Mouse (Mus musculus) MEL (cell line): Measurements from ENCODE around the gene Man2a2. TPM values are rescaled to one million over a fixed set of nuclear protein-coding genes. Genes with fewer than 3 reads are reported as not detected.

ENCODE experiments used
- DNase-seq: peaks from one replicate; pipeline ENCODE4 v3.0.0; 2011; ENCODE audit warnings: low read depth, low spot score
- H3K27ac ChIP-seq: 2 replicates; pipeline ENCODE4 v1.5.1; 2012; ENCODE audit warnings: low read depth, mild to moderate bottlenecking, control low read depth, low read length, moderate library complexity; ENCODE audit not compliant: control insufficient read depth
- H3K27me3 ChIP-seq, 2 experiments: fragments of 150-350 bp in 1 of 2; sonication (generic) in 1 of 2; 2 replicates each; pipeline ENCODE4 v1.6.1; 2012; ENCODE audit warnings: low read length in 2 of 2, mild to moderate bottlenecking in 2 of 2, improper control_type of control experiment in 1 of 2, moderate library complexity in 1 of 2; ENCODE audit not compliant: insufficient read depth in 2 of 2, control insufficient read depth in 1 of 2
- H3K36me3 ChIP-seq, 2 experiments: 2 replicates each; pipeline ENCODE4 v1.6.1; 2012 to 2014; ENCODE audit warnings: low read length in 2 of 2, improper control_type of control experiment in 1 of 2, inconsistent platforms in 1 of 2, mild to moderate bottlenecking in 1 of 2; ENCODE audit not compliant: insufficient read depth in 2 of 2, control insufficient read depth in 1 of 2
- H3K4me1 ChIP-seq, 2 experiments: fragments of 150-350 bp in 1 of 2; sonication (generic) in 1 of 2; 2 replicates each; pipeline ENCODE4 v1.6.1; 2012; ENCODE audit warnings: low read length in 2 of 2, improper control_type of control experiment in 1 of 2, mild to moderate bottlenecking in 1 of 2; ENCODE audit not compliant: insufficient read depth in 2 of 2, control insufficient read depth in 1 of 2
- H3K4me3 ChIP-seq, 2 experiments: fragments of 150-350 bp in 1 of 2; sonication (generic) in 1 of 2; 2 replicates each; pipeline ENCODE4 v1.5.1; 2012; ENCODE audit warnings: low read depth in 2 of 2, low read length in 2 of 2, mild to moderate bottlenecking in 2 of 2, moderate library complexity in 2 of 2, control low read depth in 1 of 2, improper control_type of control experiment in 1 of 2; ENCODE audit not compliant: control insufficient read depth in 1 of 2, insufficient read depth in 1 of 2
- H3K79me2 ChIP-seq: 2 replicates; pipeline ENCODE4 v1.6.1; 2012; ENCODE audit warnings: mild to moderate bottlenecking, low read length, moderate library complexity; ENCODE audit not compliant: control insufficient read depth, poor library complexity, insufficient read depth
- H3K9ac ChIP-seq: 2 replicates; pipeline ENCODE4 v1.6.1; 2012; ENCODE audit warnings: low read depth, mild to moderate bottlenecking, control low read depth, low read length, moderate library complexity; ENCODE audit not compliant: control insufficient read depth, poor library complexity, severe bottlenecking
- H3K9me3 ChIP-seq: fragments of 150-350 bp; sonication (generic); replicated peaks from 2 replicates; pipeline ENCODE4 v1.6.1; 2012; ENCODE audit warnings: mild to moderate bottlenecking, low read length, improper control_type of control experiment, moderate library complexity; ENCODE audit not compliant: insufficient read depth
- BHLHE40 ChIP-seq: IDR thresholded peaks from 2 replicates; pipeline ENCODE4 v1.6.1; 2012; ENCODE audit warnings: low read depth, mild to moderate bottlenecking, inconsistent platforms, low read length, improper control_type of control experiment, borderline replicate concordance
- CTCF ChIP-seq, 3 experiments: IDR thresholded peaks in 2 of 3; conservative IDR thresholded peaks in 1 of 3; 2 replicates each; pipeline ENCODE4 v1.5.1; 2011 to 2012; ENCODE audit warnings: low read length in 3 of 3, low read depth in 2 of 3, mild to moderate bottlenecking in 2 of 3, improper control_type of control experiment in 1 of 3, inconsistent platforms in 1 of 3, mixed read lengths in 1 of 3, moderate library complexity in 1 of 3; ENCODE audit not compliant: control insufficient read depth in 1 of 3, insufficient read depth in 1 of 3, poor library complexity in 1 of 3, severe bottlenecking in 1 of 3
- E2F4 ChIP-seq: IDR thresholded peaks from 2 replicates; pipeline ENCODE4 v1.6.1; 2011; ENCODE audit warnings: low read depth, low read length, improper control_type of control experiment, borderline replicate concordance
- GATA1 ChIP-seq: IDR thresholded peaks from 2 replicates; pipeline ENCODE4 v1.6.1; 2011; ENCODE audit warnings: low read depth, low read length, improper control_type of control experiment
- KAT2A ChIP-seq: conservative IDR thresholded peaks from 2 replicates; pipeline ENCODE4 v1.6.1; 2012; ENCODE audit warnings: low read depth, low read length, improper control_type of control experiment, inconsistent platforms
- MAFK ChIP-seq: IDR thresholded peaks from 2 replicates; pipeline ENCODE4 v1.6.1; 2011; ENCODE audit warnings: low read depth, mild to moderate bottlenecking, low read length, improper control_type of control experiment, borderline replicate concordance
- MAX ChIP-seq: IDR thresholded peaks from 2 replicates; pipeline ENCODE4 v1.6.1; 2011; ENCODE audit warnings: low read length, improper control_type of control experiment
- MYB ChIP-seq: IDR thresholded peaks from 2 replicates; pipeline ENCODE4 v1.6.1; 2011; ENCODE audit warnings: mild to moderate bottlenecking, low read depth, low read length, improper control_type of control experiment
- MYC ChIP-seq: IDR thresholded peaks from 2 replicates; pipeline ENCODE4 v1.6.1; 2011; ENCODE audit warnings: low read depth, mild to moderate bottlenecking, low read length, improper control_type of control experiment, moderate library complexity
- POLR2AphosphoS2 ChIP-seq: IDR thresholded peaks from 2 replicates; pipeline ENCODE4 v1.6.1; 2011; ENCODE audit warnings: low read length, improper control_type of control experiment
- POLR2AphosphoS5 ChIP-seq: IDR thresholded peaks from 2 replicates; pipeline ENCODE4 v1.6.1; 2012; ENCODE audit warnings: low read depth, borderline replicate concordance, mild to moderate bottlenecking, inconsistent platforms, low read length, moderate library complexity, mixed read lengths
- RAD21 ChIP-seq: IDR thresholded peaks from 2 replicates; pipeline ENCODE4 v1.6.1; 2011; ENCODE audit warnings: mild to moderate bottlenecking, low read depth, low read length, improper control_type of control experiment
- RCOR1 ChIP-seq: IDR thresholded peaks from 2 replicates; pipeline ENCODE4 v1.6.1; 2012; ENCODE audit warnings: low read depth, mild to moderate bottlenecking, inconsistent platforms, low read length, improper control_type of control experiment
- SMC3 ChIP-seq: IDR thresholded peaks from 2 replicates; pipeline ENCODE4 v1.6.1; 2011; ENCODE audit warnings: low read depth, low read length, improper control_type of control experiment
- TAL1 ChIP-seq: IDR thresholded peaks from 2 replicates; pipeline ENCODE4 v1.6.1; 2012; ENCODE audit warnings: mild to moderate bottlenecking, inconsistent platforms, low read length, moderate library complexity, mixed read lengths
- TBP ChIP-seq: IDR thresholded peaks from 2 replicates; pipeline ENCODE4 v1.8.0; 2011; ENCODE audit warnings: low read depth, low read length, improper control_type of control experiment
- TCF12 ChIP-seq: IDR thresholded peaks from 2 replicates; pipeline ENCODE4 v1.6.1; 2014; ENCODE audit warnings: low read depth, mild to moderate bottlenecking, inconsistent platforms, low read length, improper control_type of control experiment, moderate library complexity
- UBTF ChIP-seq: IDR thresholded peaks from 2 replicates; pipeline ENCODE4 v1.6.1; 2012; ENCODE audit warnings: low read depth, mild to moderate bottlenecking, inconsistent platforms, low read length, improper control_type of control experiment, moderate library complexity, borderline replicate concordance; ENCODE audit not compliant: insufficient read depth
- USF1 ChIP-seq: IDR thresholded peaks from 2 replicates; pipeline ENCODE4 v1.6.1; 2014; ENCODE audit warnings: low read depth, mild to moderate bottlenecking, inconsistent platforms, low read length, improper control_type of control experiment, moderate library complexity
- ZKSCAN1 ChIP-seq: IDR thresholded peaks from 2 replicates; pipeline ENCODE4 v1.6.1; 2012; ENCODE audit warnings: low read depth, mild to moderate bottlenecking, inconsistent platforms, low read length, improper control_type of control experiment, moderate library complexity
- ZNF384 ChIP-seq: IDR thresholded peaks from 2 replicates; pipeline ENCODE4 v1.6.1; 2012; ENCODE audit warnings: low read depth, mild to moderate bottlenecking, inconsistent platforms, low read length, improper control_type of control experiment
- polyA plus RNA-seq, 2 experiments: library from polyadenylated mRNA; stranded (reverse) in 1 of 2; unstranded in 1 of 2; fragments of >175 nt in 1 of 2; fragments of >200 nt in 1 of 2; gene quantifications; 2 replicates each; pipeline versions ENCODE4 v1.2.1 to v1.2.4; 2012; ENCODE audit warnings: low replicate concordance in 2 of 2, low read depth in 1 of 2; ENCODE audit not compliant: insufficient read length in 2 of 2, insufficient read depth in 1 of 2, missing spikeins in 1 of 2
- total RNA-seq: library from RNA; depleted of rRNA; stranded (reverse); fragments of 300-350 nt; gene quantifications from 2 replicates; pipeline ENCODE4 v1.2.3, GENCODE M21; 2012

Man2a2 gene
- total and polyA plus RNA-seq, 3 experiments = 19.2 to 38.6 TPM; not detected in 1

DNA sequence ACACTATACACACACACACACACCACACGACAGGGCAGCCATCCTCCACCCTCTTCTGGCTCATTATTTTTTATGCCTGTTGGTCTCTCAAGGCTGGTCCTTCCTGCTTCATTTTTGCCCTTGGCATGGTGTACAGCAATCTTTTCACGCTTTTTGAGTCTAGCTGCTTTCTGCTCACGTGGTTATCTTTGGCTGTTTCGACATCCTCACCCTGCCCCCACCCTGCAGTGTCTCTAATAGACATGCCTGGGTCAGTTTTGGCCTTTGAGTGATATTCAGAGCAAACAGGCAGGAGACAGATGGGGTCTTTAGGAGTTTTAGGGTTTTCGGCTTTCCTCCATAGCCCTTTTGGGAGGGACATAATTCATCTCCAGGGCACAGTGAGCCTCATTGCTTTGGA lies 24.3 kb downstream of the Man2a2 start:
- Histone ChIP-seq H3K9me3 (no peaks in the 10 kb centered on the region), H3K4me1 (peaks cover 0 to 17% of the 10 kb centered on the region in 2 experiments; a peak in 3 of 4 replicates), H3K9ac (no peak overlapping the region), H3K79me2 (no peaks in the 10 kb centered on the region; the same call in 1 of the 2 replicates), H3K4me3 (no peak overlapping the region), H3K27ac (no peak overlapping the region), H3K27me3 (no peaks in the 10 kb centered on the region), H3K36me3 (peaks cover 0 to 6% of the 10 kb centered on the region in 2 experiments; a peak in 1 of 4 replicates)
- TF ChIP-seq TBP = no peak
- TF ChIP-seq POLR2AphosphoS2 = no peak
- TF ChIP-seq TCF12 = no peak
- no peak for TF ChIP-seq MAX
- TF ChIP-seq TAL1 = no peak
- TF ChIP-seq GATA1 = no peak
- TF ChIP-seq E2F4 = no peak
- no peak for TF ChIP-seq MYC
- no peak for TF ChIP-seq USF1
- no peak for TF ChIP-seq SMC3
- no peak for TF ChIP-seq MAFK
- no peak for TF ChIP-seq KAT2A
- no peak for TF ChIP-seq POLR2AphosphoS5
- no peak for TF ChIP-seq MYB
- no peak for TF ChIP-seq UBTF
- no peak for TF ChIP-seq RAD21
- TF ChIP-seq BHLHE40 = no peak
- DNase-seq = no peak

DNA sequence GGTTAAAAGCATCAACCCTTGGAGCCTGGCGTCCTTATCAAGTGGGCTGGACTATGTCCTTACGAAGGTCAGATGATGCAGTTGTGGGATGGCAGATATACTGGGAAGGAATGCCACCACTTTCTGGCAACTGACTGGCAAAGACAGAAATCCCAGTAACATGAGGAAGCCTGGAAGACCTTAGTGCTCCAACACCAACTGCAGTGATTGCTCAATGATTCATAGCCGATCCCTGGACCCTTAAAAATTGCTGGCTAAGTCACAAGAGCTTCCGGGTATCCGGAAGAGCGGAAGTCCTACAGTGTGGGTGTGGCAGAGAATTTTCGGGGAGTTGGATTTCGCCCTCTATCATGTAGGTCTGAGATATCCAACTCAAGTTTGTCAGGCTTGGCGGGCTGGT lies 25.0 kb downstream of the Man2a2 start:
- Histone ChIP-seq H3K36me3 (peaks cover 0 to 6% of the 10 kb centered on the region in 2 experiments; a peak in 1 of 4 replicates), H3K27me3 (no peaks in the 10 kb centered on the region), H3K9me3 (no peaks in the 10 kb centered on the region), H3K4me1 (peaks cover 0 to 23% of the 10 kb centered on the region in 2 experiments; a peak in 3 of 4 replicates), H3K9ac (no peak overlapping the region), H3K27ac (no peak overlapping the region), H3K79me2 (no peaks in the 10 kb centered on the region; the same call in 1 of the 2 replicates), H3K4me3 (no peak overlapping the region)
- DNase-seq = no peak
- TF ChIP-seq CTCF (IDR thresholded peaks at IDR 0.05 in 2 of 3, conservative IDR thresholded peaks at IDR 0.05 in 1 of 3; ENCODE audit: control insufficient read depth in 1 of 3, insufficient read depth in 1 of 3, low read depth in 2 of 3, low read length in 3 of 3, poor library complexity in 1 of 3, severe bottlenecking in 1 of 3) = no peak
- TF ChIP-seq TAL1 = no peak
- TF ChIP-seq ZKSCAN1 = no peak
- no peak for TF ChIP-seq ZNF384
- no peak for TF ChIP-seq TCF12
- TF ChIP-seq E2F4 = no peak
- no peak for TF ChIP-seq TBP
- no peak for TF ChIP-seq RCOR1
- no peak for TF ChIP-seq KAT2A
- TF ChIP-seq POLR2AphosphoS5 = no peak
